Mouse (Mus musculus) heart, embryonic 11.5 days (tissue): ENCODE data around the gene Lnx2. TPM values are rescaled to one million over a fixed set of nuclear protein-coding genes. Genes with fewer than 3 reads are reported as not detected.

Experiments used
- ATAC-seq: fragments of 200-750 bp; cut with Nextera tagmentation; replicated peaks from 2 replicates; pipeline ENCODE4 v1.8.0; 2017; ENCODE audit warnings: moderate library complexity; ENCODE audit not compliant: insufficient number of reproducible peaks, low FRiP score, low TSS enrichment
- H3K27ac ChIP-seq: fragments of 300-500 bp; sonication (generic); 2 replicates; pipeline ENCODE4 v1.5.1; 2014; ENCODE audit warnings: mild to moderate bottlenecking, low read depth, low read length
- H3K27me3 ChIP-seq: fragments of 300-500 bp; sonication (generic); 2 replicates; pipeline ENCODE4 v1.6.1; 2014; ENCODE audit warnings: mild to moderate bottlenecking, low read length, mixed read lengths; ENCODE audit not compliant: control insufficient read depth, insufficient read depth
- H3K36me3 ChIP-seq: fragments of 300-500 bp; sonication (generic); 2 replicates; pipeline ENCODE4 v1.6.1; 2014; ENCODE audit warnings: mild to moderate bottlenecking, low read length, moderate library complexity, mixed read lengths; ENCODE audit not compliant: control insufficient read depth, insufficient read depth
- H3K4me1 ChIP-seq: fragments of 300-500 bp; sonication (generic); 2 replicates; pipeline ENCODE4 v1.6.1; 2014; ENCODE audit warnings: low read length; ENCODE audit not compliant: control insufficient read depth, insufficient read depth
- H3K4me2 ChIP-seq: fragments of 300-500 bp; sonication (generic); 2 replicates; pipeline ENCODE4 v1.6.1; 2014; ENCODE audit warnings: mild to moderate bottlenecking, moderate library complexity
- H3K4me3 ChIP-seq: fragments of 300-500 bp; sonication (generic); 2 replicates; pipeline ENCODE4 v1.5.1; 2014; ENCODE audit warnings: low read depth, low read length
- H3K9ac ChIP-seq: fragments of 300-500 bp; sonication (generic); 2 replicates; pipeline ENCODE4 v1.6.1; 2014; ENCODE audit warnings: mild to moderate bottlenecking, low read depth, low read length, moderate library complexity
- H3K9me3 ChIP-seq: fragments of 300-500 bp; sonication (generic); replicated peaks from 2 replicates; pipeline ENCODE4 v1.6.1; 2016; ENCODE audit warnings: low read length; ENCODE audit not compliant: control insufficient read depth
- WGBS: fragments of 180-500 bp; shearing (Covaris S2); extraction: QIAGEN DNeasy Blood & Tissue Kit; methylation state at CpG from one replicate; pipeline ENCODE4 v1.1.7; 2014; ENCODE audit not compliant: insufficient replicate concordance; 5-methylcytosine and 5-hydroxymethylcytosine counted together
- polyA plus RNA-seq: library from polyadenylated mRNA; unstranded; fragments of >200 nt; fragmentation: Nextera tagmentation; extraction: Ambion mirVana; gene quantifications from 2 replicates; pipeline ENCODE4 v1.2.1, GENCODE M21; 2014

Lnx2 gene
- polyA plus RNA-seq, 1 experiment from 2014 or later = 9.4 TPM

DNA sequence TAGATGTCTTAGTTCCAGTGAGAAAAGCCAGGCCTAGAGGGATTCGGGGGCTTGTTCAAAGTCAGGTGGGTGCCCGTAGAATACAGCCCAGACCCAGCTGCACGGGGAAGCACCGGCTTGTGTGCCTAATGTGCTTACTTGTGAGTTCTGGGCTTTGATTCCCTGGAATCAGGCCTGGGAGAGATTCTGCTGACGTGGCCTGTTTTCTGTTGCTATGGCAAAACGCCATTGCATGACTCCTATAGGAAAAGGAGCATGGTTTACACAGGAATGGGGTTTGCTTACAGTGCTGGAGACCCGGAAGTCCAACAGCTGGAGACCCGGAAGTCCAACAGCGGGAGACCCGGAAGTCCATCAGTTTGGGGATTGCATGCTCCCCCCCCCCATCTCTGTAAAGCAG is 88.8 kb downstream of the Lnx2 start:
- 83% methylated on average over 10 of the region's 10 CpGs for WGBS
- Histone ChIP-seq H3K4me1 (peaks cover 3% of the 10 kb centered on the region; the same call in 1 of the 2 replicates), H3K27ac (no peak overlapping the region), H3K27me3 (peaks cover 23% of the 10 kb centered on the region), H3K4me2 (no peak overlapping the region), H3K36me3 (no peaks in the 10 kb centered on the region), H3K9me3 (no peaks in the 10 kb centered on the region), H3K4me3 (no peak overlapping the region), H3K9ac (no peak overlapping the region)
- no peak for ATAC-seq

DNA sequence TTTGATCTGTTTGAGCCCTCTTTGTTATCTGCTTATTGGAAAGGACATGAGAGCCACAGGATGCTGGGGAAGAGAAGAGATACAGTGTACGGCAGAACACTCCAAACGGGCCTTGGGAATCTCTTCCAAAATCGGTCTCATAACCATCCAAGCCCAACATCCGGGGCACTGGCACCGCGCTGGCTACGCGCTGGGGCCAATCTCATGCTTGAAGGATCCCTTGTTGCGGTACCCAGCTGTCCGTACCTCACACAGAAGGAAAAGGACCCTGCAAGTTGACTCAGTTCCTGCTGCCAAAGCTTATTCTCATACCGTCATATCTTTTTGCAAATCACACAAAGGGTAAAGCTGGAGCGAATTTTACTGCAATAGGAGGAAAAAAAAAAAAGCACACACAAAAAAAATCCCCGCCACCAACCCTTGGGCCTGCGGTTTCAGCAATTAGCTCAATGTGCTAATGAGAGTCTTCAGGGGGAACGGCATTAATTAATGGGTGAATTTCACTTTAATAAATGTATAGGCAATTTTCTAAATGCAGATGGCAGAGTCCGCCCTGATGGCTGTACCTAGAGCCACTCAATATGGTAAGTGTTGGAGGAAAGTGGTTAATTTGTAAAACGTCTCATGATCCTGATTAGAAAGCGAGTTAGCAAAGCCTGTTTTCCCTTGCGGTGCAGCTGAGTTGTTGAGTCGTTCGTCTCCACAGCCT is 90.5 kb downstream of the Lnx2 start:
- Histone ChIP-seq H3K27ac (no peak overlapping the region), H3K9ac (no peak overlapping the region), H3K4me3 (no peak overlapping the region), H3K9me3 (no peaks in the 10 kb centered on the region), H3K27me3 (peaks cover 26% of the 10 kb centered on the region), H3K36me3 (no peaks in the 10 kb centered on the region), H3K4me1 (peaks cover 3% of the 10 kb centered on the region; the same call in 1 of the 2 replicates), H3K4me2 (peak overlapping the region; percentile 15; the same call in 1 of the 2 replicates)
- WGBS = 55% methylated on average over 21 of the region's 21 CpGs
- no peak for ATAC-seq

DNA sequence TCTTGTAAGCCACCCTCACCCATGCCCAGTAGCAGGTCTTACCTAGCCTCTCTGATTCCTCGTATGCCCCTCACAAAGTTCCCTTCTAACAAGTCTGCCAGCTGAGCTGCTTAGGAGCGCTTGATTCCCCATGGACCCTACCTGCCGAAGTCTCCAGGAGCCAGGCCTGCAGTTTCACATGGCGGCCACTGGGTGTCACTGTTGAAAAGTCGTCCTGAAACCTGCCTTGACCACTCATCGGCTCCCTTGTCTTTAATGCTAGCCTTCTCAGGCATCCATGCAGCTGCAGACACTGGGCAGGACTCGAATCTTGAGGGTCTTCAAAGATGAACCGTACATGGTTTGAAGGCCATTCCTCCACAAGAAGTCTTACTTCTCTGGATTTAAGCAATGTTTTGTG is 93.2 kb downstream of the Lnx2 start:
- Histone ChIP-seq H3K27me3 (peaks cover 26% of the 10 kb centered on the region), H3K4me1 (no peaks in the 10 kb centered on the region), H3K36me3 (no peaks in the 10 kb centered on the region), H3K9me3 (no peaks in the 10 kb centered on the region), H3K27ac (no peak overlapping the region), H3K4me3 (no peak overlapping the region), H3K9ac (no peak overlapping the region), H3K4me2 (no peak overlapping the region)
- 7% methylated on average over 8 of the region's 8 CpGs for WGBS
- ATAC-seq = no peak

DNA sequence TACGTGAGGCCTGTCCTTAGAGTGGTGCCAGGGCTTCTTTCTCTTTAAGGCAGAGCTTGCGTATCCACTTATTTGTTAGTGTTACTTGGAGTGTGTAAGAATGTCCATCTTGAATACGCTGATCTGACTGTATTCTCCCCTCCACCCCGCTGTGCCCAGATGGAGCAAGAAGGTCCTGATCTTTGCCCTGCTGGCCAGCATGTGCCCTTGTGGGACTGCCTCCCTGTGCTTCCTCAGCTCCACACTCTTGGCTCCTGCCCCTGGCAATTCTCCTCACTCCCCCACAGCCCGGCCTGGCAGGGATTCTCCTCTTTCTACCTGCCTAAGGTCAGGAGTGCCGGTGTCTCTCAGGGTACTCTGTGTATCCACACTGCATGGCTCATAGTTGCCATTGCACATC is 95.0 kb downstream of the Lnx2 start:
- Histone ChIP-seq H3K36me3 (no peaks in the 10 kb centered on the region), H3K9me3 (no peaks in the 10 kb centered on the region)
- WGBS = 86% methylated on average over 6 of the region's 6 CpGs

DNA sequence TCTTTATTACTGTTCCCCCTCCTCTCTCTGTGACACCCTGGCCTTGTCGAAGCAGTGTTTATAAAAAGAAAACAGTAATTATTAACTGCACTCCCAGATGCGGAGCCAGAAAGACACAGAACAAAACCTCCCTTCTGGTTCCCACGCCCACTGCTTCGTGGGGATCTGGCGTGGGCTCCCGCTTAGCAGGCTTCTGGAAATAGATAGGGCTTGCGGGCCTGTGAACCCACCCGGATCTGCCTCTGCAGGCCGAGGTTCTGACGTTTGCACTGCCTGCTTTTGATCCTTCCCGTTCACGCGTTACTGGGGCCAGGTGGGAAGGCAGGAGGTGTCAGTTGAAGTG is 101.6 kb downstream of the Lnx2 start:
- H3K27ac ChIP-seq = no peak overlapping the region
- H3K4me1 ChIP-seq = no peaks in the 10 kb centered on the region
- H3K4me3 ChIP-seq = no peak overlapping the region
- 54% methylated on average over 13 of the region's 13 CpGs for WGBS
- H3K9me3 ChIP-seq = no peaks in the 10 kb centered on the region
- ATAC-seq = no peak
- no peak overlapping the region for H3K9ac ChIP-seq
- H3K27me3 ChIP-seq = no peaks in the 10 kb centered on the region
- H3K4me2 ChIP-seq = no peak overlapping the region
- H3K36me3 ChIP-seq = no peaks in the 10 kb centered on the region

More for the DNA sequence above, 95.0 kb downstream of the Lnx2 start:
- Histone ChIP-seq H3K9ac (no peak overlapping the region), H3K4me3 (no peak overlapping the region), H3K27ac (no peak overlapping the region), H3K4me1 (no peaks in the 10 kb centered on the region), H3K27me3 (peaks cover 24% of the 10 kb centered on the region), H3K4me2 (no peak overlapping the region)
- ATAC-seq = no peak

DNA sequence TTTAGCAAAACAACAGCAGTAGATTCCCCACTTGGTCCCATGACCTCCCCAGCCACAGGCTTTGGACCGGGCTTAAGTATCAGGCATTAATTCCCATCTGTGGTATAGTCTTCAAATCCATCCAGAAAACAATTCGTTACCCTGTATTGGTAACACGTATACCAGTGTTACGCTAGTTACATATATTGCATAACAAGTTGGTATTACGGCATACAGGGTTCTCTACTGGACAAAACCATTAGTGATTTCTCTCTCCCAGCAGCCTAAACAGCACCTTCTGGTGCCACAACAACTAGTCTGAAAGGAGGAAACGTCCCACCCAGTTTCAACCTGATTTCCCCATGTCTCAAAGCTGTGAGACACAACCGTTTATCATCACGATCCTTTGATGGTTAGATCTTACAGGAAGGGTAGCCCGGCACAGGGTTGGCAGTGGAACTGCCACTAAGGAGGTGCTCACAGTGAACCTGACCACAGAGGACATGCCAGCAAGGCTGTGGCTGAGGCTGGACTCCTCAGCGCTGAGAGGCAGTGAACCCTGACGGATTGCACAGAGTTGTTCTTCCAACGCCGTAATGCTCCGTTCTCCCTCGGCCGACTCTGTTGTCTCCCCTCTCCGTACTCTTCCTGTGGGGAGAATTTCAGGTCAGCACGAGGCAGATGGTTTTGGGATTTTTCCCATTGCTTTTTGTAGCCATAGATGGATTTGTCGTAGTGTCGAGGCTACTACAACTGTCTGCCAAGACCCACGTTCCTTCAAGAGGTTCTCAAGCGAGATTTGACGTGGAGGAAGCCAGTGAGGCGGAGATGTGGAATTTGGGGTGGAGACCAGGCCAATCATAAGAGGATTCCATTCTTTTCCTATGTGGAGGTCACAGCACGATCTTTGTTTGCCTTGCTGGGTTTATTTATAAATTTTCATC is 102.3 kb downstream of the Lnx2 start:
- 74% methylated on average over 25 of the region's 25 CpGs for WGBS
- no peak for ATAC-seq
- Histone ChIP-seq H3K9me3 (no peaks in the 10 kb centered on the region), H3K4me3 (no peak overlapping the region), H3K36me3 (no peaks in the 10 kb centered on the region), H3K9ac (no peak overlapping the region), H3K4me1 (no peaks in the 10 kb centered on the region), H3K27me3 (no peaks in the 10 kb centered on the region), H3K27ac (no peak overlapping the region), H3K4me2 (no peak overlapping the region)

DNA sequence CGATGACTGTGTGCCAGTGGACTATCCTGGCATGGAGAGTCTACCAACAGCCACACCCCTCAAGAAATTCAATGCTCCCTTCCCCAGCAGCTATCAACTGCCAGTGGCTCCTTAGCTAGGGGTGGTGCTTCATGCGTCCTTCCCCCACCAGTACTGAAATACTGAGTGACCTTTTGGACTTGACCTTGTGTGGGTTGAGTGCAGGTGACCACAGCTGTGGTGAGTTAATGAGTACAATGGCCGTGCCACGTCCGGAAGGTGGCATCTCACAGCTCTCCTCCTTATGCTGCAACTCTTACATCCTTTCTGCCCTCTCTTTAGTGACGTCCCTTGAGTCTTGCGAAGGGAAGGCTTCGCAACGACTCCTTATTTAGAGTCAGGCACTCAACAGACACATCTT is 103.0 kb downstream of the Lnx2 start:
- no peaks in the 10 kb centered on the region for H3K27me3 ChIP-seq
- H3K4me3 ChIP-seq = no peak overlapping the region
- H3K4me2 ChIP-seq = no peak overlapping the region
- H3K27ac ChIP-seq = no peak overlapping the region
- 87% methylated on average over 9 of the region's 9 CpGs for WGBS
- no peak for ATAC-seq
- no peaks in the 10 kb centered on the region for H3K9me3 ChIP-seq
- H3K9ac ChIP-seq = no peak overlapping the region
- no peaks in the 10 kb centered on the region for H3K36me3 ChIP-seq
- no peaks in the 10 kb centered on the region for H3K4me1 ChIP-seq

DNA sequence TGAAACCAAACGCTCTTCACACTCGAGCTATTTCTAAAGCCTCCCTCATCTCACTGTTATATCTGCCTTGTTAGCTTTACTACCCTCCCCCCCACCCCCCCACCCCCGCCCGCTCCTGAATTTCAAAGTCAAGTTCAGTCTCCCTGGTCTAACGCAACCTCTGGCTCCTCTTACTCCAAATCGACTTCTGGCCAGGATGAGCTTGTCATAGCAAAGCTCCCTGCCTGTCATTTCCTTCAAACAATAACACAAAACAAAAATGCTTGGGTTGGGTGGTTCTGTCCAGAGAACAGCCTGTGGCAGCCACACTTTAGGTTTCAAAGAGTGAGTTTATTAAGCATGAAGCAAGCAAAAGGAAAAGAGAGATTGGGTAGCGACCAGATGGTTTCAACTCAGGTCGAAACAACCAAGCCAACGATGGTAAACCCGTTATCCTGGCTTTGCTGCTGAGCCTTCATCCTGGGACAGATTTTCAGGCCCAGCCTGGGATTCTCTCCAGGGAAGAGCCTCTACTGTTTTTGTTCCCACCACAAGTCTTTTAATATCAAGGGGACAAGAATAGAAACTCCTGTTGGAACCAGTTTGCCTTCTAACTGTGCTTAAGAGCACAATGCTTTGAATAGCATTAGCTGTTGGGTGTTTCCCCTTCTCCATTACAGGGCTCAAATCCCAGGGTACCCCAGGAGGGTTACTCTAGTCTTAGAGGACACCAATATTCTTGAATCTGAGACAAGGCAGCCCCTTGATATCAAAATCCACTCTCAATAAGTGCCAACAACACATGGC is 104.4 kb downstream of the Lnx2 start:
- Histone ChIP-seq H3K9me3 (no peaks in the 10 kb centered on the region), H3K4me1 (no peaks in the 10 kb centered on the region), H3K4me3 (no peak overlapping the region), H3K27ac (no peak overlapping the region), H3K9ac (no peak overlapping the region), H3K27me3 (no peaks in the 10 kb centered on the region), H3K36me3 (no peaks in the 10 kb centered on the region), H3K4me2 (no peak overlapping the region)
- WGBS = 58% methylated on average over 10 of the region's 10 CpGs
- no peak for ATAC-seq
